Mouse (Mus musculus): ENCODE results near the gene Gabrb3. TPM values are rescaled to one million over a fixed set of nuclear protein-coding genes. Genes with fewer than 3 reads are reported as not detected.

Gene Gabrb3
- total RNA-seq, 2 experiments from 2014 or later, result 0.05 to 0.06 TPM

DNA sequence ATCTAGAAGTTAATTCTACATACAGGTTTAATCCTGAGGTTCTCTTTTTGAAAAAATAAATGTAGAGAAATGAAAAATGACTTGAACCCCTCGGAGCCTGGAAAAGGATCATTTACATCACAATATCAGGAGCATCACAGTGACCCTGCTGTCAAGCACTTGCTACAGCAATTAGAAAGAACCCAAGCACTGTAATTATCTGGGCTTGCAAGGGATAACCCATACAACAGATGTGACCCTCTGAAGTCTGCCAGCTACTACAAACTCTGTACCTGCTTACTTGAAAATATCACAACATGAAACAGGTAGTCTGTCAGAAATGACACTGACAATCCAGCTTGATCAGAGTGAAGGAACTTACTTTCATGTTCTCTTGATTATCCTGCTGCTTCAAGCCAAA, 394.2 kb downstream of the Gabrb3 start:
- intact Hi-C loops (cut with DNase I), result no loop called here
- Histone ChIP-seq H3K27ac (no peak overlapping the region), H3K4me3 (no peak overlapping the region)
- no peak for DNase-seq
- no peak for TF ChIP-seq CTCF (IDR thresholded peaks at IDR 0.05)

DNA sequence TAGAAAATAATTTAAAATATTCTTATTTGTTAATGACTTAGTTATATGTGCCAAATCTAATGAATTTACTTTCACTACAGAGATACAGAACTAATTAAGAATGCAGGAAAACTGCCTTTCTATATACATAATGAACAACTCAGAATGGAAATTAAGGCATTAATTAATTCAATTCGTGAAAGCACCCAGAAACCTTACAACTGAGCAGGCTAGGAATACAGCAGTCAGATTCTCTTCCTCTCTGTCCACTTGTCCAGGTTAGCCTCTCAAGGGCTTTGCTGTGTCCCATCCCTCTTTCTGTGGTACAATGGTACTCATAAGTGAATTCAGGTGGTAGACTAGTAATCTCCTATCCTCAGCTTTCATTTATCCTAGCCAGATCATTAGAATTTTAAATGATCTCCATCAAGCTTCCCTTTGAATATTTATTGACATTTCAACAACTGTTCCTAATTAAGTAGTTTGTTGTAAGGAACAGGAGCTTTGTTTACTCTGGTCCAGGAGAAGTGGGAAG, 422.9 kb downstream of the Gabrb3 start:
- Histone ChIP-seq H3K27ac (no peak overlapping the region), H3K4me3 (no peak overlapping the region)
- intact Hi-C loops (cut with DNase I), result no loop called here
- no peak for TF ChIP-seq CTCF (IDR thresholded peaks at IDR 0.05)
- no peak for DNase-seq

DNA sequence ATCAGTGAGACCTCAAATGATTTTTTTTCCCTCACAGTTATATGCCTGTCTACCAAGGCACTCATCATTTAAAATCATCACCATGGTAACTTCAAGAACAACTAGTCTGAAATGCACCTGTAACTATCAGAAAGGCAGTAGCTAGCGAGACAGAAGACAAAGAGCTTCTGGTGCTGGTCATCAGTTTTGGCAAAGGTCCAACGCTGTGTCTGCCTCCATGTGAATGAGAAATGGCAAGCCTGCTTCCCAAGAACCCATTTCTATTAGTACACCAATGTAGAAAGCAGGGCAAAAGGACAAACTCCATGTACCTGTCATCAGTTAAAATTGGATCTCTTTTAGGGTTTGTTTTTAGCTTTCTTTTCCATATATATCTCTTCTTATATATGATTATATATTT, 448.5 kb downstream of the Gabrb3 start:
- intact Hi-C loops (cut with DNase I), result no loop called here
- H3K4me3 ChIP-seq, result no peak overlapping the region
- TF ChIP-seq CTCF (IDR thresholded peaks at IDR 0.05), result no peak
- DNase-seq, result no peak
- no peak overlapping the region for H3K27ac ChIP-seq

Small RNA genes lying within 50 kb of the gene (microRNA-seq; reads per million reads assigned to microRNA genes)
- gene Mir6389, result not detected

Other genes starting within 250 kb of the Gabrb3 start
- not detected for gene Gabrg3, start 32.5 kb upstream of the Gabrb3 start, total RNA-seq (2021)
- not detected for gene Gabra5, start 90.4 kb downstream of the Gabrb3 start, total RNA-seq (2021)